Mouse (Mus musculus) lung, embryonic 14.5 days (tissue): ENCODE measurements at regions not wholly inside any gene's neighbourhood (a gene's known extent, or its start where the extent isn't known, plus 50 kb on each side); places are given as distances from the start of the nearest gene placed in this dataset.
"Not testable (repeated sequence)": the region's sequence is repeated elsewhere in the genome, so short reads cannot be mapped to it uniquely, and the experiment has no call there.

Experiments used
- ATAC-seq: fragments of 200-750 bp; cut with Nextera tagmentation; 2 replicates; pipeline ENCODE4 v1.8.0; 2017; ENCODE audit warnings: mild to moderate bottlenecking, moderate TSS enrichment, moderate library complexity; ENCODE audit not compliant: insufficient read depth
- DNase-seq: peaks from one replicate; pipeline ENCODE4 v3.0.0-alpha.2; 2015
- H3K27ac ChIP-seq: fragments of 300-500 bp; sonication (generic); 2 replicates; pipeline ENCODE4 v1.5.1; 2014; ENCODE audit warnings: low read depth, mild to moderate bottlenecking, moderate library complexity
- H3K27me3 ChIP-seq: fragments of 300-500 bp; sonication (generic); 2 replicates; pipeline ENCODE4 v1.6.1; 2014; ENCODE audit warnings: low read length, control low read depth; ENCODE audit not compliant: insufficient read depth
- H3K36me3 ChIP-seq: fragments of 300-500 bp; sonication (generic); 2 replicates; pipeline ENCODE4 v1.6.1; 2014; ENCODE audit warnings: control low read depth; ENCODE audit not compliant: insufficient read depth
- H3K4me1 ChIP-seq: fragments of 300-500 bp; sonication (generic); 2 replicates; pipeline ENCODE4 v1.6.1; 2014; ENCODE audit warnings: antibody characterized with exemption, control low read depth; ENCODE audit not compliant: insufficient read depth
- H3K4me2 ChIP-seq: fragments of 300-500 bp; sonication (generic); 2 replicates; pipeline ENCODE4 v1.6.1; 2014; ENCODE audit warnings: mild to moderate bottlenecking
- H3K4me3 ChIP-seq: fragments of 300-500 bp; sonication (generic); 2 replicates; pipeline ENCODE4 v1.5.1; 2014; ENCODE audit warnings: low read depth, low read length
- H3K9ac ChIP-seq: fragments of 300-500 bp; sonication (generic); 2 replicates; pipeline ENCODE4 v1.6.1; 2014
- H3K9me3 ChIP-seq: fragments of 300-500 bp; sonication (generic); 2 replicates; pipeline ENCODE4 v1.6.1; 2016; ENCODE audit warnings: low read depth, low read length, control low read depth
- WGBS: fragments of 180-500 bp; shearing (Covaris S2); extraction: QIAGEN DNeasy Blood & Tissue Kit; methylation state at CpG from one replicate; pipeline ENCODE4 v1.1.7; 2014; 5-methylcytosine and 5-hydroxymethylcytosine counted together

- not testable (repeated sequence) for H3K9ac ChIP-seq, H3K27ac ChIP-seq, H3K36me3 ChIP-seq, H3K4me1 ChIP-seq, H3K9me3 ChIP-seq, H3K4me3 ChIP-seq, H3K4me2 ChIP-seq, H3K27me3 ChIP-seq
- WGBS: 12% methylated on average over 4 of the region's 4 CpGs
- ATAC-seq (peak; percentile 85; the same call in 1 of the 2 replicates), DNase-seq (peak; percentile 76)
Measured at GRCm38 (mm10) chrX:151708055-151708670, 92.4 kb upstream of the Huwe1 start.
